Mouse (Mus musculus) bone marrow, adult 2 months (tissue): ENCODE measurements around the gene Mvb12b.

Experiments
- CTCF ChIP-seq: fragments of 200-500 bp; IDR thresholded peaks from 2 replicates; pipeline ENCODE4 v1.5.1; 2011; ENCODE audit warnings: low read length, control low read depth; ENCODE audit not compliant: control insufficient read depth, insufficient read depth
- POLR2A ChIP-seq: fragments of 200-500 bp; IDR thresholded peaks from 2 replicates; pipeline ENCODE4 v1.6.1; 2011; ENCODE audit warnings: low read depth, mild to moderate bottlenecking, control low read depth, low read length, borderline replicate concordance; ENCODE audit not compliant: control insufficient read depth

GRCm38 (mm10) chr2:33895829-33896228 is 8.1 kb upstream of the Mvb12b start:
- no peak for TF ChIP-seq CTCF
- TF ChIP-seq POLR2A, result no peak
